Mouse (Mus musculus) thymus, adult 2 months (tissue): ENCODE results near the gene Dnajb4.

ENCODE experiments used
- CTCF ChIP-seq: fragments of 200-500 bp; IDR thresholded peaks from 2 replicates; pipeline ENCODE4 v1.5.1; 2012; ENCODE audit warnings: mild to moderate bottlenecking, control low read depth, low read length, moderate library complexity, borderline replicate concordance; ENCODE audit not compliant: control insufficient read depth, poor library complexity, insufficient read depth; ENCODE audit errors: extremely low read depth
- POLR2A ChIP-seq: fragments of 200-500 bp; IDR thresholded peaks from 2 replicates; pipeline ENCODE4 v1.6.1; 2012; ENCODE audit warnings: mild to moderate bottlenecking, low read length, control low read depth, moderate library complexity; ENCODE audit not compliant: control insufficient read depth, poor library complexity, insufficient read depth; ENCODE audit errors: extremely low read depth

- TF ChIP-seq POLR2A, result no peak
- no peak for TF ChIP-seq CTCF
These were observed 67.0 kb downstream of the Dnajb4 start for GRCm38 (mm10) chr3:152142989-152143695.
